Mouse (Mus musculus): Measurements from ENCODE around the gene Lad1. TPM values are rescaled to one million over a fixed set of nuclear protein-coding genes. Genes with fewer than 3 reads are reported as not detected.

The Lad1 gene
- polyA plus RNA-seq, 1 experiment from 2014 or later = 0.59 TPM

GRCm38 (mm10) chr1:135789815-135790214 is 28.6 kb upstream of the Lad1 start:
- Histone ChIP-seq H3K36me3 (no peaks in the 10 kb centered on the region), H3K27me3 (ENCODE audit: low read depth, poor library complexity, severe bottlenecking) (peaks cover 48% of the 10 kb centered on the region), H3K4me1 (peaks cover 27% of the 10 kb centered on the region), H3K27ac (replicated peaks) (peak overlapping the region; percentile 50; the same call in 1 of the 2 replicates), H3K4me3 (no peak overlapping the region), H3K9me3 (replicated peaks) (no peaks in the 10 kb centered on the region)
- peak; percentile 82 for DNase-seq (ENCODE audit: low spot score)
- WGBS = 11% methylated on average over 5 of the region's 5 CpGs

GRCm38 (mm10) chr1:135792143-135792939 is 26.1 kb upstream of the Lad1 start:
- Histone ChIP-seq H3K27me3 (ENCODE audit: low read depth, poor library complexity, severe bottlenecking) (peaks cover 73% of the 10 kb centered on the region), H3K9me3 (replicated peaks) (no peaks in the 10 kb centered on the region), H3K27ac (replicated peaks) (no peak overlapping the region), H3K4me3 (no peak overlapping the region), H3K36me3 (no peaks in the 10 kb centered on the region), H3K4me1 (peaks cover 38% of the 10 kb centered on the region)
- DNase-seq (ENCODE audit: low spot score) = no peak
- WGBS = 62% methylated on average over 13 of the region's 13 CpGs

- Histone ChIP-seq H3K36me3 (no peaks in the 10 kb centered on the region), H3K27me3 (ENCODE audit: low read depth, poor library complexity, severe bottlenecking) (peaks cover 73% of the 10 kb centered on the region), H3K9me3 (replicated peaks) (no peaks in the 10 kb centered on the region), H3K4me1 (peaks cover 38% of the 10 kb centered on the region), H3K4me3 (peak overlapping the region; percentile 46), H3K27ac (replicated peaks) (peak overlapping the region; percentile 79)
- peak; percentile 44 for DNase-seq (ENCODE audit: low spot score)
- WGBS = 15% methylated on average over 27 of the region's 27 CpGs
Measured at GRCm38 (mm10) chr1:135793370-135794215, 24.8 kb upstream of the Lad1 start.

GRCm38 (mm10) chr1:135794216-135795134 is 23.9 kb upstream of the Lad1 start:
- Histone ChIP-seq H3K36me3 (no peaks in the 10 kb centered on the region), H3K27me3 (ENCODE audit: low read depth, poor library complexity, severe bottlenecking) (peaks cover 73% of the 10 kb centered on the region), H3K4me1 (peaks cover 43% of the 10 kb centered on the region), H3K9me3 (replicated peaks) (no peaks in the 10 kb centered on the region), H3K4me3 (peak overlapping the region; percentile 46), H3K27ac (replicated peaks) (peak overlapping the region; percentile 79)
- DNase-seq (ENCODE audit: low spot score) = peak; percentile 60
- 34% methylated on average over 20 of the region's 20 CpGs for WGBS

- peaks cover 52% of the 10 kb centered on the region for H3K27me3 ChIP-seq (ENCODE audit: low read depth, poor library complexity, severe bottlenecking)
- H3K36me3 ChIP-seq = no peaks in the 10 kb centered on the region
- H3K4me3 ChIP-seq = no peak overlapping the region
- DNase-seq (ENCODE audit: low spot score) = no peak
- H3K9me3 ChIP-seq (replicated peaks) = no peaks in the 10 kb centered on the region
- peaks cover 38% of the 10 kb centered on the region for H3K4me1 ChIP-seq
- WGBS = 73% methylated on average over 1 of the region's 1 CpGs
- H3K27ac ChIP-seq (replicated peaks) = no peak overlapping the region
Measured at GRCm38 (mm10) chr1:135798492-135798891, 19.9 kb upstream of the Lad1 start.

- Histone ChIP-seq H3K27me3 (ENCODE audit: low read depth, poor library complexity, severe bottlenecking) (peaks cover 45% of the 10 kb centered on the region; the same call in 1 of the 2 replicates), H3K27ac (replicated peaks) (no peak overlapping the region), H3K4me1 (peaks cover 32% of the 10 kb centered on the region), H3K4me3 (no peak overlapping the region), H3K9me3 (replicated peaks) (no peaks in the 10 kb centered on the region), H3K36me3 (no peaks in the 10 kb centered on the region)
- DNase-seq (ENCODE audit: low spot score) = no peak
- 84% methylated on average over 8 of the region's 8 CpGs for WGBS
Measured at GRCm38 (mm10) chr1:135799109-135799627, 19.2 kb upstream of the Lad1 start.

- no peaks in the 10 kb centered on the region for H3K36me3 ChIP-seq
- H3K27ac ChIP-seq (replicated peaks) = peak overlapping the region; percentile 65
- 55% methylated on average over 8 of the region's 8 CpGs for WGBS
- no peak for DNase-seq (ENCODE audit: low spot score)
- H3K9me3 ChIP-seq (replicated peaks) = no peaks in the 10 kb centered on the region
- H3K27me3 ChIP-seq (ENCODE audit: low read depth, poor library complexity, severe bottlenecking) = peaks cover 34% of the 10 kb centered on the region; the same call in 1 of the 2 replicates
- no peak overlapping the region for H3K4me3 ChIP-seq
- H3K4me1 ChIP-seq = peaks cover 20% of the 10 kb centered on the region
Measured at GRCm38 (mm10) chr1:135800192-135800950, 18.0 kb upstream of the Lad1 start.

- Histone ChIP-seq H3K27me3 (ENCODE audit: low read depth, poor library complexity, severe bottlenecking) (peaks cover 29% of the 10 kb centered on the region), H3K27ac (replicated peaks) (no peak overlapping the region), H3K4me1 (peaks cover 23% of the 10 kb centered on the region), H3K4me3 (no peak overlapping the region), H3K36me3 (no peaks in the 10 kb centered on the region), H3K9me3 (replicated peaks) (no peaks in the 10 kb centered on the region)
- 67% methylated on average over 10 of the region's 10 CpGs for WGBS
- no peak for DNase-seq (ENCODE audit: low spot score)
Measured at GRCm38 (mm10) chr1:135807546-135807945, 10.9 kb upstream of the Lad1 start.

GRCm38 (mm10) chr1:135810180-135810579 is 8.2 kb upstream of the Lad1 start:
- Histone ChIP-seq H3K27ac (replicated peaks) (0 out of 2 replicates have a peak overlapping the region, but pooled peaks have one; percentile 4), H3K27me3 (ENCODE audit: low read depth, poor library complexity, severe bottlenecking) (peaks cover 47% of the 10 kb centered on the region), H3K4me1 (peaks cover 28% of the 10 kb centered on the region), H3K36me3 (no peaks in the 10 kb centered on the region), H3K9me3 (replicated peaks) (no peaks in the 10 kb centered on the region), H3K4me3 (no peak overlapping the region)
- WGBS = 93% methylated on average over 2 of the region's 2 CpGs
- no peak for DNase-seq (ENCODE audit: low spot score)

- H3K36me3 ChIP-seq = no peaks in the 10 kb centered on the region
- DNase-seq (ENCODE audit: low spot score) = peak; percentile 88
Measured at GRCm38 (mm10) chr1:135811016-135811646, 7.3 kb upstream of the Lad1 start.

GRCm38 (mm10) chr1:135812205-135812604 is 6.2 kb upstream of the Lad1 start:
- no peaks in the 10 kb centered on the region for H3K36me3 ChIP-seq
- H3K4me1 ChIP-seq = peaks cover 27% of the 10 kb centered on the region
- H3K27me3 ChIP-seq (ENCODE audit: low read depth, poor library complexity, severe bottlenecking) = peaks cover 67% of the 10 kb centered on the region
- no peaks in the 10 kb centered on the region for H3K9me3 ChIP-seq (replicated peaks)
- no peak for DNase-seq (ENCODE audit: low spot score)
- WGBS = 85% methylated on average over 3 of the region's 3 CpGs
- no peak overlapping the region for H3K27ac ChIP-seq (replicated peaks)
- H3K4me3 ChIP-seq = no peak overlapping the region

More at GRCm38 (mm10) chr1:135811016-135811646, 7.3 kb upstream of the Lad1 start:
- Histone ChIP-seq H3K4me1 (peaks cover 28% of the 10 kb centered on the region), H3K27ac (replicated peaks) (no peak overlapping the region), H3K9me3 (replicated peaks) (no peaks in the 10 kb centered on the region), H3K27me3 (ENCODE audit: low read depth, poor library complexity, severe bottlenecking) (peaks cover 57% of the 10 kb centered on the region), H3K4me3 (no peak overlapping the region)
- WGBS = 32% methylated on average over 7 of the region's 7 CpGs
